In genomic region chr19:16529999-16530398, GRCm38 (mm10) we compare ENCODE assay signal across 16 mouse cellular contexts.
DNase-seq lines count a peak whose midpoint lies in the region; ATAC-seq and TF ChIP-seq lines count a peak whose summit lies in the region.
"Had no signal": no experiment of that assay in that cellular context is flagged by ENCODE, and none has a peak within 500 bp of the region (broad histone marks: within the 10 kb centered on the region; RNA-seq: fewer than 3 reads in every experiment).

No protein-coding gene starts in this region.

- no peak for TF ChIP-seq POLR2A in liver, adult 2 months (IDR thresholded peaks at IDR 0.05; ENCODE audit: extremely low read depth, insufficient read depth, low read length)

- H3K27me3 ChIP-seq in liver, adult 2 months (ENCODE audit: control insufficient read depth, insufficient read depth, low read length) = no peaks in the 10 kb centered on the region
- no peaks in the 10 kb centered on the region for H3K27me3 ChIP-seq in liver, embryonic 12.5 days (replicated peaks)
- H3K27me3 ChIP-seq in hindbrain, embryonic 16.5 days (replicated peaks; ENCODE audit: control insufficient read depth, insufficient read depth, low read length) = no peaks in the 10 kb centered on the region
- H3K27me3 ChIP-seq: embryonic facial prominence, embryonic 15.5 days; heart, embryonic 13.5 days; intestine, embryonic 15.5 days had no signal

- no peak overlapping the region for H3K27ac ChIP-seq in liver, adult 2 months (replicated peaks; ENCODE audit: insufficient read depth, low read depth, low read length)
- no peak overlapping the region for H3K27ac ChIP-seq in liver, embryonic 12.5 days
- no peak overlapping the region for H3K27ac ChIP-seq in hindbrain, embryonic 16.5 days (ENCODE audit: low read depth, low read length)
- H3K27ac ChIP-seq: embryonic facial prominence, embryonic 15.5 days; forebrain, embryonic 10.5 days; heart, embryonic 13.5 days; hindbrain, postnatal 0 days; intestine, embryonic 15.5 days had no signal

- H3K4me2 ChIP-seq in liver, embryonic 12.5 days = no peak overlapping the region
- no peak overlapping the region for H3K4me2 ChIP-seq in hindbrain, embryonic 16.5 days (ENCODE audit: low read length)
- H3K4me2 ChIP-seq: embryonic facial prominence, embryonic 15.5 days; heart, embryonic 13.5 days; intestine, embryonic 15.5 days had no signal

- H3K79me2 ChIP-seq in liver, adult 2 months (ENCODE audit: control insufficient read depth, insufficient read depth, low read length) = no peaks in the 10 kb centered on the region

- ATAC-seq in liver, embryonic 12.5 days = no peak
- ATAC-seq in hindbrain, embryonic 16.5 days = no peak
- ATAC-seq: forebrain, embryonic 14.5 days; hindbrain, postnatal 0 days; intestine, embryonic 15.5 days had no signal

- TF ChIP-seq CTCF in liver, adult 2 months (IDR thresholded peaks at IDR 0.05; ENCODE audit: low read depth, low read length) = no peak

- no peaks in the 10 kb centered on the region for H3K36me3 ChIP-seq in liver, adult 2 months (ENCODE audit: control insufficient read depth, insufficient read depth, low read length)
- no peaks in the 10 kb centered on the region for H3K36me3 ChIP-seq in liver, embryonic 12.5 days
- H3K36me3 ChIP-seq in hindbrain, embryonic 16.5 days (ENCODE audit: control insufficient read depth, insufficient read depth, low read length) = no peaks in the 10 kb centered on the region
- H3K36me3 ChIP-seq: embryonic facial prominence, embryonic 15.5 days; forebrain, embryonic 10.5 days; heart, embryonic 13.5 days; intestine, embryonic 15.5 days had no signal

- no peak overlapping the region for H3K9ac ChIP-seq in liver, adult 2 months (ENCODE audit: low read depth, low read length)
- no peak overlapping the region for H3K9ac ChIP-seq in liver, embryonic 12.5 days
- no peak overlapping the region for H3K9ac ChIP-seq in hindbrain, embryonic 16.5 days (ENCODE audit: low read depth, low read length)
- H3K9ac ChIP-seq: embryonic facial prominence, embryonic 15.5 days; heart, embryonic 13.5 days; intestine, embryonic 15.5 days had no signal

- peak; percentile 47 for DNase-seq in liver, adult 2 months (ENCODE audit: extremely low read depth, low read depth, low spot score)
- DNase-seq in adrenal gland, adult 8-10 months = peak; percentile 26
- peak; percentile 18 for DNase-seq in adrenal gland, postnatal 25 days
- peak; percentile 26 for DNase-seq in testis, postnatal 14 days (ENCODE audit: low spot score)
- no peak for DNase-seq in layer of hippocampus, postnatal 36 days
- DNase-seq: cerebellum, adult 2 months; heart, adult 11 months had no signal

- no peaks in the 10 kb centered on the region for H3K9me3 ChIP-seq in liver, embryonic 12.5 days (replicated peaks)
- no peaks in the 10 kb centered on the region for H3K9me3 ChIP-seq in hindbrain, embryonic 16.5 days (ENCODE audit: control insufficient read depth, low read length)
- H3K9me3 ChIP-seq: embryonic facial prominence, embryonic 15.5 days; forebrain, embryonic 10.5 days; heart, embryonic 13.5 days; intestine, embryonic 15.5 days had no signal

- WGBS in liver, adult 2 months = 42% methylated on average over 4 of the region's 4 CpGs
- 49% methylated on average over 4 of the region's 4 CpGs for WGBS in liver, embryonic 12.5 days (ENCODE audit: insufficient replicate concordance)
- 85% methylated on average over 4 of the region's 4 CpGs for WGBS in hindbrain, embryonic 16.5 days

- no peak overlapping the region for H3K4me3 ChIP-seq in liver, adult 2 months (ENCODE audit: insufficient read depth, low read depth, low read length)
- H3K4me3 ChIP-seq in liver, embryonic 12.5 days = no peak overlapping the region
- no peak overlapping the region for H3K4me3 ChIP-seq in hindbrain, embryonic 16.5 days (ENCODE audit: low read length)
- H3K4me3 ChIP-seq: embryonic facial prominence, embryonic 15.5 days; erythroblast, embryonic 14.5 days; forebrain, embryonic 10.5 days; heart, embryonic 13.5 days; intestine, embryonic 15.5 days had no signal

- H3K4me1 ChIP-seq in liver, adult 2 months (ENCODE audit: control insufficient read depth, insufficient read depth, low read length) = peaks cover 3% of the 10 kb centered on the region; the same call in 1 of the 2 replicates
- H3K4me1 ChIP-seq in liver, embryonic 12.5 days = peaks cover 22% of the 10 kb centered on the region
- no peaks in the 10 kb centered on the region for H3K4me1 ChIP-seq in hindbrain, embryonic 16.5 days (ENCODE audit: control insufficient read depth, insufficient read depth, low read depth, low read length)
- H3K4me1 ChIP-seq: heart, embryonic 13.5 days had no signal

Comparison
In these comparisons a context has a peak if more than half of its experiments do, and no peak if none do; other contexts are left out.
1. DNase-seq: peak in liver, adult 2 months (single experiment), adrenal gland, adult 8-10 months (single experiment), adrenal gland, postnatal 25 days (single experiment) and testis, postnatal 14 days (single experiment); none in layer of hippocampus, postnatal 36 days (0 of 2).